Mouse (Mus musculus) stomach, embryonic 16.5 days (tissue): ENCODE measurements at regions not wholly inside any gene's neighbourhood (a gene's known extent, or its start where the extent isn't known, plus 50 kb on each side); places are given as distances from the start of the nearest gene placed in this dataset.

ENCODE experiments used
- ATAC-seq: fragments of 200-750 bp; cut with Nextera tagmentation; 2 replicates; pipeline ENCODE4 v1.8.0; 2017; ENCODE audit warnings: moderate number of reproducible peaks, moderate TSS enrichment; ENCODE audit not compliant: insufficient read depth, low FRiP score
- H3K27ac ChIP-seq: fragments of 300-500 bp; sonication (generic); 2 replicates; pipeline ENCODE4 v1.5.1; 2014; ENCODE audit warnings: low read length
- H3K27me3 ChIP-seq: fragments of 300-500 bp; sonication (generic); 2 replicates; pipeline ENCODE4 v1.6.1; 2014; ENCODE audit warnings: low read length, control low read depth, mixed read lengths; ENCODE audit not compliant: control insufficient read depth, insufficient read depth
- H3K36me3 ChIP-seq: fragments of 300-500 bp; sonication (generic); 2 replicates; pipeline ENCODE4 v1.6.1; 2014; ENCODE audit warnings: low read length; ENCODE audit not compliant: control insufficient read depth, insufficient read depth
- H3K4me1 ChIP-seq: fragments of 300-500 bp; sonication (generic); 2 replicates; pipeline ENCODE4 v1.6.1; 2014; ENCODE audit warnings: low read length, control low read depth, mixed read lengths; ENCODE audit not compliant: control insufficient read depth, insufficient read depth
- H3K4me2 ChIP-seq: fragments of 300-500 bp; sonication (generic); 2 replicates; pipeline ENCODE4 v1.6.1; 2014; ENCODE audit warnings: low read depth, low read length, mixed read lengths
- H3K4me3 ChIP-seq: fragments of 300-500 bp; sonication (generic); replicated peaks from 2 replicates; pipeline ENCODE4 v1.5.1; 2014; ENCODE audit warnings: mild to moderate bottlenecking, low read length
- H3K9ac ChIP-seq: fragments of 300-500 bp; sonication (generic); 2 replicates; pipeline ENCODE4 v1.6.1; 2014; ENCODE audit warnings: low read length
- H3K9me3 ChIP-seq: fragments of 300-500 bp; sonication (generic); replicated peaks from 2 replicates; pipeline ENCODE4 v1.6.1; 2016; ENCODE audit warnings: low read length, control low read depth; ENCODE audit not compliant: control insufficient read depth
- WGBS: fragments of 180-500 bp; shearing (Covaris S2); extraction: QIAGEN DNeasy Blood & Tissue Kit; methylation state at CpG from one replicate; pipeline ENCODE4 v1.1.7; 2014; 5-methylcytosine and 5-hydroxymethylcytosine counted together

DNA sequence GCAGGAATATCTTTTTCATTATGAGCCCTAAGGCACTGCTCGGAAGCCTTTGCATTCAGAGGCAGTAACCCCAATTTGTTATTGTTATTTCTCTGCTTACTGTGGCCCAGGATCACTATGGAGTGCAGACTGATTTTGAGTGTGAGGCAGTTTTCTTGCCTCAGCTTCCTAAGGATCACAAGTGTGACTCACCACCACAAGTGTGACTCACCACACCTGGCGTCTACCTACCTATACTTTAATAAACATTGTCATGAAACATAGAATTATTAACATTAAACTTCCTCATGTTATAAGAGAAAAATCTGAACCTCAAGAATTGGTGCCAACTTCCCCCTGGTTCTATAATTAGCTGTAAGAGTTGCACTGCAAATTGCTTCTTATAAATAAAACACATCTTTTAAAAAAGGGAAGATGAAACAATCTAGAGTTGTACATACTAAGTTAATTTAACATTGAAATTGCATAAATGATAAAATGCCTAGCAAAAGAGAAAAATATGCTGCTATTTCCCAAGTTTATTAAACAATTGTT, 52.4 kb upstream of the Cdkn2b start:
- Histone ChIP-seq H3K4me3 (no peak overlapping the region), H3K9ac (no peak overlapping the region), H3K4me1 (peaks cover 4% of the 10 kb centered on the region; the same call in 1 of the 2 replicates), H3K27me3 (no peaks in the 10 kb centered on the region), H3K9me3 (no peaks in the 10 kb centered on the region), H3K4me2 (no peak overlapping the region), H3K27ac (no peak overlapping the region), H3K36me3 (no peaks in the 10 kb centered on the region)
- WGBS, result 67% methylated on average over 2 of the region's 2 CpGs
- ATAC-seq, result no peak

DNA sequence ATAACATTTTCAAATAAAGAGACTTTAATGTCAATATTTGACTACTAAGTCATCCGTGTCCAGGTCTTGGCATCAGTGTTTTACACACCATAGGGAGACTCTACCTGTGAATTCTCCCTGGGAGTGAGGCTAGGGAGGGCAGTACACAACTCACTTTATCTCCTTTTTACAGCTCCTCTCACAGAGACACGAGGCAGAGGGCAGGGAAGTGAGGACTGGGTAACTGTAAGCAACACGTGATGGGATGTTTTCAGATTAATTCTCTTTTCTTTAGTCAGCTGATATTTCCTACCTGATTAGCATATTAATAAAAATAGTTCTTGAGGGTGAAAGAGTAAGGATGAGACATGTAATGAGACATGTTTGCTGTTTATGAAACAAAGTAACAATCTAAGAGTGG, 51.8 kb upstream of the Cdkn2b start:
- Histone ChIP-seq H3K4me3 (no peak overlapping the region), H3K27me3 (no peaks in the 10 kb centered on the region), H3K27ac (no peak overlapping the region), H3K4me1 (peaks cover 4% of the 10 kb centered on the region; the same call in 1 of the 2 replicates), H3K36me3 (no peaks in the 10 kb centered on the region), H3K4me2 (no peak overlapping the region), H3K9ac (no peak overlapping the region), H3K9me3 (no peaks in the 10 kb centered on the region)
- no peak for ATAC-seq
- 36% methylated on average over 3 of the region's 3 CpGs for WGBS

DNA sequence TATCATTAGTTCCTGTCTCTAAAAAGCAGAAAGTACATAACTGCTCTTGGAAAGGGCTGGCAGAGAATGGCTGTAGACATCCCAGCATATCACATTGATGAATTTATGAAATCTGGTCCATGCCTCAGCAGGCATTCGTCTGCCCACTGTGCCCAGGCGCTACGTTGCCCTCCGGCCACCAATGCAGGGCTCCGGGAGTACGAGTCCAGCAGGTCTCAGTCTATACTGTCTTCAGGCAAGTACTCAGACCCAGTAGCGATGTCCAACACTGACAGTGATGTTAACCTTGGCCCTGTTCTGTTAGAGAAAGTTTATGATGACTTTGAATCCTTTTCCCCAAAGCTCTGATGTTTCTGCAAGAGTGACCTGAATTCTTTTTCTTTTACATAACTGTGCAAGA, 50.5 kb upstream of the Cdkn2b start:
- H3K27me3 ChIP-seq, result no peaks in the 10 kb centered on the region

More for the DNA sequence above, 50.5 kb upstream of the Cdkn2b start:
- Histone ChIP-seq H3K36me3 (no peaks in the 10 kb centered on the region), H3K9me3 (no peaks in the 10 kb centered on the region), H3K4me2 (no peak overlapping the region), H3K9ac (no peak overlapping the region), H3K4me1 (peaks cover 4% of the 10 kb centered on the region; the same call in 1 of the 2 replicates), H3K27ac (no peak overlapping the region), H3K4me3 (no peak overlapping the region)
- 75% methylated on average over 7 of the region's 7 CpGs for WGBS
- ATAC-seq, result no peak
